Mouse (Mus musculus): ENCODE results near the gene Dsp. TPM values are rescaled to one million over a fixed set of nuclear protein-coding genes. Genes with fewer than 3 reads are reported as not detected.
A peak's percentile ranks its signal among the peaks of the same experiment; 100 is the strongest.

Dsp gene
- total RNA-seq, 1 experiment from 2014 or later, result 0.35 TPM

GRCm38 (mm10) chr13:38162002-38162401 lies 10.9 kb downstream of the Dsp start:
- no peak for ATAC-seq (replicated peaks in 1 of 2; ENCODE audit: insufficient read depth in 1 of 2, low FRiP score in 2 of 2, low TSS enrichment in 1 of 2, low read depth in 1 of 2, poor library complexity in 2 of 2, severe bottlenecking in 2 of 2)

- ATAC-seq (replicated peaks in 1 of 2; ENCODE audit: insufficient read depth in 1 of 2, low FRiP score in 2 of 2, low TSS enrichment in 1 of 2, low read depth in 1 of 2, poor library complexity in 2 of 2, severe bottlenecking in 2 of 2), result no peak
Measured at GRCm38 (mm10) chr13:38162668-38163067, 11.6 kb downstream of the Dsp start.

GRCm38 (mm10) chr13:38164932-38165331 lies 13.8 kb downstream of the Dsp start:
- no peak for ATAC-seq (replicated peaks in 1 of 2; ENCODE audit: insufficient read depth in 1 of 2, low FRiP score in 2 of 2, low TSS enrichment in 1 of 2, low read depth in 1 of 2, poor library complexity in 2 of 2, severe bottlenecking in 2 of 2)

- ATAC-seq (replicated peaks in 1 of 2; ENCODE audit: insufficient read depth in 1 of 2, low FRiP score in 2 of 2, low TSS enrichment in 1 of 2, low read depth in 1 of 2, poor library complexity in 2 of 2, severe bottlenecking in 2 of 2), result no peak
Measured at GRCm38 (mm10) chr13:38167056-38167455, 16.0 kb downstream of the Dsp start.

GRCm38 (mm10) chr13:38170707-38171144 lies 19.6 kb downstream of the Dsp start:
- no peak for ATAC-seq (replicated peaks in 1 of 2; ENCODE audit: insufficient read depth in 1 of 2, low FRiP score in 2 of 2, low TSS enrichment in 1 of 2, low read depth in 1 of 2, poor library complexity in 2 of 2, severe bottlenecking in 2 of 2)

- no peak for ATAC-seq (replicated peaks in 1 of 2; ENCODE audit: insufficient read depth in 1 of 2, low FRiP score in 2 of 2, low TSS enrichment in 1 of 2, low read depth in 1 of 2, poor library complexity in 2 of 2, severe bottlenecking in 2 of 2)
Measured at GRCm38 (mm10) chr13:38193406-38193805, 42.3 kb downstream of the Dsp start.

GRCm38 (mm10) chr13:38201413-38201812 lies 50.3 kb downstream of the Dsp start:
- no peak for ATAC-seq (replicated peaks in 1 of 2; ENCODE audit: insufficient read depth in 1 of 2, low FRiP score in 2 of 2, low TSS enrichment in 1 of 2, low read depth in 1 of 2, poor library complexity in 2 of 2, severe bottlenecking in 2 of 2)

- no peak for ATAC-seq (replicated peaks in 1 of 2; ENCODE audit: insufficient read depth in 1 of 2, low FRiP score in 2 of 2, low TSS enrichment in 1 of 2, low read depth in 1 of 2, poor library complexity in 2 of 2, severe bottlenecking in 2 of 2)
Measured at GRCm38 (mm10) chr13:38204171-38204570, 53.1 kb downstream of the Dsp start.

- ATAC-seq (replicated peaks in 1 of 2; ENCODE audit: insufficient read depth in 1 of 2, low FRiP score in 2 of 2, low TSS enrichment in 1 of 2, low read depth in 1 of 2, poor library complexity in 2 of 2, severe bottlenecking in 2 of 2), result peak; percentile 96 to 99
Measured at GRCm38 (mm10) chr13:38204702-38205482, 53.8 kb downstream of the Dsp start, which contains the start of gene Snrnp48. TSS of gene Snrnp48 (plus strand) at chr13:38204938.

- ATAC-seq (replicated peaks in 1 of 2; ENCODE audit: insufficient read depth in 1 of 2, low FRiP score in 2 of 2, low TSS enrichment in 1 of 2, low read depth in 1 of 2, poor library complexity in 2 of 2, severe bottlenecking in 2 of 2), result no peak
Measured at GRCm38 (mm10) chr13:38211122-38211521, 60.0 kb downstream of the Dsp start.

GRCm38 (mm10) chr13:38218686-38219085 lies 67.6 kb downstream of the Dsp start:
- no peak for ATAC-seq (replicated peaks in 1 of 2; ENCODE audit: insufficient read depth in 1 of 2, low FRiP score in 2 of 2, low TSS enrichment in 1 of 2, low read depth in 1 of 2, poor library complexity in 2 of 2, severe bottlenecking in 2 of 2)

- ATAC-seq (replicated peaks in 1 of 2; ENCODE audit: insufficient read depth in 1 of 2, low FRiP score in 2 of 2, low TSS enrichment in 1 of 2, low read depth in 1 of 2, poor library complexity in 2 of 2, severe bottlenecking in 2 of 2), result no peak
Measured at GRCm38 (mm10) chr13:38220331-38220730, 69.2 kb downstream of the Dsp start.

- ATAC-seq (replicated peaks in 1 of 2; ENCODE audit: insufficient read depth in 1 of 2, low FRiP score in 2 of 2, low TSS enrichment in 1 of 2, low read depth in 1 of 2, poor library complexity in 2 of 2, severe bottlenecking in 2 of 2), result no peak
Measured at GRCm38 (mm10) chr13:38230177-38230821, 79.2 kb downstream of the Dsp start.

GRCm38 (mm10) chr13:38232411-38232810 lies 81.3 kb downstream of the Dsp start:
- ATAC-seq (replicated peaks in 1 of 2; ENCODE audit: insufficient read depth in 1 of 2, low FRiP score in 2 of 2, low TSS enrichment in 1 of 2, low read depth in 1 of 2, poor library complexity in 2 of 2, severe bottlenecking in 2 of 2), result no peak

- no peak for ATAC-seq (replicated peaks in 1 of 2; ENCODE audit: insufficient read depth in 1 of 2, low FRiP score in 2 of 2, low TSS enrichment in 1 of 2, low read depth in 1 of 2, poor library complexity in 2 of 2, severe bottlenecking in 2 of 2)
Measured at GRCm38 (mm10) chr13:38232856-38233625, 81.9 kb downstream of the Dsp start.

GRCm38 (mm10) chr13:38234651-38235050 lies 83.6 kb downstream of the Dsp start:
- no peak for ATAC-seq (replicated peaks in 1 of 2; ENCODE audit: insufficient read depth in 1 of 2, low FRiP score in 2 of 2, low TSS enrichment in 1 of 2, low read depth in 1 of 2, poor library complexity in 2 of 2, severe bottlenecking in 2 of 2)

GRCm38 (mm10) chr13:38235370-38235769 lies 84.3 kb downstream of the Dsp start:
- ATAC-seq (replicated peaks in 1 of 2; ENCODE audit: insufficient read depth in 1 of 2, low FRiP score in 2 of 2, low TSS enrichment in 1 of 2, low read depth in 1 of 2, poor library complexity in 2 of 2, severe bottlenecking in 2 of 2), result peak in 1 of 2 experiments; percentile 21; a peak in 1 of 4 replicates

GRCm38 (mm10) chr13:38248151-38248550 lies 97.1 kb downstream of the Dsp start:
- ATAC-seq (replicated peaks in 1 of 2; ENCODE audit: insufficient read depth in 1 of 2, low FRiP score in 2 of 2, low TSS enrichment in 1 of 2, low read depth in 1 of 2, poor library complexity in 2 of 2, severe bottlenecking in 2 of 2), result no peak
